Mouse (Mus musculus): ENCODE data around the gene S100a16.

The S100a16 gene

DNA sequence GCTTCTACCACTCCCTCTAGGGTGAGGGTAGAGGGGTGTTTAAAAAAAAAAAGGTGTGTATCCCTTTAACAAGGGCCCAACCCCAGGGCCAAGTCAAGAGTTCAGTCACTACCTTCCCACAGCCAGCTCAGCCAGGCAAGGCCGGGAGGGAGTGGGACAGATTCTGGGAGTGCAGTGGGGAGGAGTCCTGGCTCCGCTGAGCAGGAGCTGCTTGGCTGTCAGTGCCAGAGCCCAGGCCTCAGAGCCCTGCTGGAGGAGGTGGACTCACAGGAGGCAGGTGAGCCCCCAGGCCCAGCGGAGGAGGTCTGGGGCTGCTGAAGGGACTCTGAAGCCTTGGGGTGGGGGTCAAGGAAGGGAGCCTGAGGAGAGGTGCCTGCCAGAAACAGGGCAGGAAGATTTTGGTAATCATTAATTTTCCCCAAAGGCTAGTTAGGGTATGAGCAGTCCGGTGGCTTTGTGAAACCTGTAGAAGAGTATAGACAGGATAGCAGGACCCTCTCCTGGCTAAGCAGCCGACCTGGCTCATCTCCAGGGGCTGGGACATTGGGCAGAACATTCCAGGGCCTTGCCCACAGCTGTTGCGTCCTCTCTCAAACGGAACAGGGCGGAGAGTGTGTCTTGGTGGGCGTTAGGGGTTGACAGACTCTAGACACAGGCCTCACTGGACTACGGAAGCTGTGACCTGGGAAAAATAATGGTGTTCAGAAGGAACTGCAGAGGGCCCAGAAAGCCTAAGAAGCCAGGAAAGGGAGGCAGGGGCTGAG, at the start of gene S100a16:
Gene S100a16, plus strand, starts transcription at position 114 of the 764 bp plus-strand sequence.
- in situ Hi-C loops (cut with MboI; ENCODE audit: low sequenced_read_pairs) = no loop called here

DNA sequence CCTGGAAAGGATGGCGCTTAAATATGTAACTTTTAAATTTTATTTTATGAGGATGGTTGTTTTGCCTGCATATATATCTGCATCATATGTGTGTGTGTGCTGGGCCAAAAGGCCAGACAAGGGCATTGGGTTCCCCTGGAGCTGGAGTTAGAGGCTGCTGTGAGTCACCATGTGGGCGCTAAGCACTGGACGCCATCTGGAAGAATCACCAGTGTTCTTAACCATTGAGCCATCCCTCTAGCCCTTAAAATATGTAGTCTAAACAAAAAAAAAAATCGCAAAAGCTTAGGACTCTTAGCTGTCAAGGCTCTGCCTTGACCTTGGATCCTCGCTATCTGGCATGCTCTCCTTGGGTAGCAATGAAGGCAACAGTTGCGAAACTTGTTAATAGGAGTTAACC, 48.5 kb upstream of the S100a16 start:
- in situ Hi-C loops (cut with MboI; ENCODE audit: low sequenced_read_pairs) = no loop called here

DNA sequence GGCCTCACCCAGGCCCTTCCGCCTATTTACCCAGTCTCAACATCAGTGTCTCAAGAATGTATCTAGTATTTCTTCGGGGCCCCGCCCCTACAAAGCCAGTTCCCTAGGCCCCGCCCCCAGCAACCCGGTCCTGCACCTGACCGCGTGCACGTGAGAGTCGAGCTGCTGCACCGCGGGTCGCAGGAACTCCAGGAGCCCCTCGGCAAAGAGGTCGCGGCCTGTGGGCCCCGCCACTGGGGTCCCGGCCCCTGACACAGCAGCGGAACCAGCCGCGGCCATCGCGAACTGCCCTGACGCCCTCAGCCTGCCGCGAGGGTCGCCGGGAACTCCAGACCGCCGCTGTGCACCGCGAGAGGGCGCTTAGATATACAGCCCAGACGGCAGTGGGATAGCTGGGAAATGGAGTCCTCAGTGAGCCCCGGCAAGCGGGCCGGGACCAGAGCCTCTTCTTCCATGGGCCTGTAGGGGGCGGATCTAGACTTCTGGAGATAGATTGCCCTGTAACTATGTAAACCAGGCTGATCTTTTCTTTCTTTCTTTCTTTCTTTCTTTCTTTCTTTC, 46.3 kb upstream of the S100a16 start, which contains the start of gene Snapin:
Gene Snapin, minus strand, starts transcription at position 338 of the 561 bp plus-strand sequence.
- in situ Hi-C loops (cut with MboI; ENCODE audit: low sequenced_read_pairs) = no loop called here

DNA sequence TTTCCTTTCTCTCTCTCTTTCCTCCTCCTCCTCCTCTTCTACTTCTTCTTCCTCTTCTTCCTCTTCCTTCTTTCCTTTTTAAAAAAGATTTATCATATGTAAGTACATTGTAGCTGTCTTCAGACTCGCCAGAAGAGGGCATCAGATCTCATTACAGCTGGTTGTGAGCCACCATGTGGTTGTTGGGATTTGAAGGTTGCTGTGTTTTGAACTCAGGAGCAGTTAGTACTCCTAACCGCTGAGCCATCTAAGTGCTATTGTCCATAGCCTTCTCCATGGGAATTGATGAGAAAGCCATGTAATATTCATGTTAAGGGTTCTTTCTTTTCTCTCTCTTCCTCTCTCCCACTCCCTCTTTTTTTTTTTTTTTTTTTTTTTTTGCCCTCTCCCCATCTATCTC, 45.7 kb upstream of the S100a16 start:
- in situ Hi-C loops (cut with MboI; ENCODE audit: low sequenced_read_pairs) = no loop called here

DNA sequence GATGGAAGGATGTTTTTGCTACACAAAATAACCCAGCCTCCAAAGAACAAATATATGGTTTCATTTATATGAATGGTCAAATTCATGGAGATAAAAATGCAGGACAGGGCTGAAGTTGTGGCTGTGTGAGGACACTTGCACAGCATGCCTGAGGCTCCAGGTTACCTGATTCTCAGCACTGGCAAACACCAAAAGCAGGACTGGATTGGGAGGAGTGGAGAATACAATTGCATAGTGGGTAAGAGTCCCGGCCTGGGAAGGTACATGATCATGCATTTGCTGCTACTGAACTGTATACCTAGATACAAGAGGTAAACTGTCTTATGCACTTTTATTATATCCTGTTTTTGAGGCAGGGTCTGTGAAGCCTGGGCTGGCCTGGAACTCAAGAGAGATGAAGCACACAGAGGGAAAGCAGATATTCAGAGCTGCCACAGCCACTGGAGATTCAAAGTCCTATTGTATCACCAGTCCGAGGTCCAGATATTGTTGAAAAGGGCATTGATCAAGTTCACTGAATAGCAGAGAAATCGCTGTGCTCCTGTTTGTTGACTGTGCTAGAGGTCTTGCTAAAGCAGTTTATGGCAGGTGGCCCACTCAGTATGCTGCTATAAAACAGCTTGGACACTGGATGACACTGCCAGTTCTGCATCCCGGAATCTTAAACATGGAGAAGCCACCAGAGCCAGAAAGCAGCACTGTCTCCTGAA, 43.1 kb upstream of the S100a16 start:
- in situ Hi-C loops (cut with MboI; ENCODE audit: low sequenced_read_pairs) = no loop called here

DNA sequence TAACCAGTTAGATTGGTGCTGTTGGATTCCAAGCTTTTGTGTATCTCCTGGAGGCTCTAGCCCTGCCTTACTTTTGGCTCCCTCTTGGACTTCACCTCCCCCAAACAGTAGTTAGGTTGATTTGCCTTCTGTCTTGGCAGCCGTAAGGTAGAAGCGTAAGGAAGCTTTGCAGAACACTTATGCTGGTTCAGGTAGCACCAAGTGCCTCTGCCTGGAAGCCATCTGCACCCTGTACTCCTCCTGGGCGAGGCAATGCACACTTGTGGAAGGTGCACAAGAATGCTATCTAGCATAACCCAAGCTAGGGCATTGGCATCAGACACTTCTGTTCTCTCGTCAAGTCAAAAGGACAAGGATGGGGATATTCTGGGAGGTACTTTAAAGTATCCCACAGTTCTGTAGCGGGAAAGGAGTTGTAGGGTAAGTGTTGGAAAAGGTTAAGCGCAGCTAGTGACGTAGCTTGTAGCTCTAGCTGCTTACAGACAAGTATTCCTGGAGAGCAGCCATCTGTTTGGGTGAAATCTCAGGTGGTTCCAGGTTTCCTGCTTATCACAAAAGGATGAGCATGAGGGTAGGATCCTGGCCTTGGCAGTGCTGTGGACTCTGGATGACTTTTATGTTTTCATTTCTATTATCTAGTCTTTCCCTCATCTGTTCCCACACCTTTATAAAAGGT, 41.1 kb upstream of the S100a16 start:
- in situ Hi-C loops (cut with MboI; ENCODE audit: low sequenced_read_pairs) = no loop called here

DNA sequence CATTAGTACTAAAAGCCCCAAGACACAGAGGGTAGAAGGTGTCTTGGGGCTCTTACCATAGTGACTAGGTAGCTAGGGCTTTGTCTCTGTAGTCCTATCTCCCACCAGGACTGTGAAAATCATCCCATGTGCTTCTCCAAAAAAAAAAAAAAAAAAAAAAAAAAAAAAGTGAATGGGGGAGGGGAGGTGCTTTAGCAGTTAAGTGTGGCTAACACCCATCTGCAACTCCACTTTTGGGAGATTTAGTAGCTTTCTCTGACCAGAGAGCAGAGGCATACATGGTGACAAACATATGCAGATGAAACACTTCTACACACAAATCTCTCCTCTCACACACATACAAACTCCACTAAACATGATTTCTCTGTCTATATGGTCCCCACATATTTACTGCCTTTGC, 39.5 kb upstream of the S100a16 start:
- in situ Hi-C loops (cut with MboI; ENCODE audit: low sequenced_read_pairs) = no loop called here

DNA sequence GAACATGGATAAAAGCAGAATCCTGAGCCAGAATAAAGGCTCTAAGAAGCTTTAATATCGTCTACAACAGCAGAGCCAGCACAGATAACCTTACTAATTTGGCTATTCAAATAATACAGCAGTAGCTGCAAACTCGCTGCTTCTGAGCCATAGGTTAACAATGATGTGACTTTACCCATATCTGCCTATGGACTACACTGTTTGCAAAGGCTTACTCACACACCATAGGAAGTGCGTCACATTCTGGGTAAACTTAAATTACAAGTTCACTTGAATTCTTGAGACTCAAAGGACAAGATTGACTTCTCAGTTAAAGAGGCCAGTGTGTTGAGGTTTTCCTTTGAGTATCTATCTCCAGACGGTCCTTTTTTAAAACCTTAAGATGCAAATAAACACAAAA, 33.6 kb upstream of the S100a16 start:
- in situ Hi-C loops (cut with MboI; ENCODE audit: low sequenced_read_pairs) = no loop called here

DNA sequence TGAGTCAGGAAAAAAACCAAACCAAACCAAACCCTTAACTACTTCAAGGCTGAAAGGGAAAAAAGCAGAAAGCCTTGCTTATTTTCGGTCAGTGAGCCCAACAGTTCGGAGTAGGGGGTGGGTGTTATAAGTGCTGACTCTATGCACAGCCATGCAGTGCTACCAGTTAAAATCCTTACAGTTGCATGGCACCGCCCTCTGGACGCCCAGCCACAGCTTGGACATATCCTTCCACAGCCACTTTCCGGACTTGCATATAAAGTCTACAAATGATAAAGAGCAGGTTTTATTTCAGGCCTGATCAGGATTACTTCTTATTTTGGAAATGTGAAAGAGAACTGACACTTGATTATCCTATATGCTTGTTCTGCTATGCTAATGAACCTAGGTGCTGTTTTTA, 31.8 kb upstream of the S100a16 start:
- in situ Hi-C loops (cut with MboI; ENCODE audit: low sequenced_read_pairs) = no loop called here

DNA sequence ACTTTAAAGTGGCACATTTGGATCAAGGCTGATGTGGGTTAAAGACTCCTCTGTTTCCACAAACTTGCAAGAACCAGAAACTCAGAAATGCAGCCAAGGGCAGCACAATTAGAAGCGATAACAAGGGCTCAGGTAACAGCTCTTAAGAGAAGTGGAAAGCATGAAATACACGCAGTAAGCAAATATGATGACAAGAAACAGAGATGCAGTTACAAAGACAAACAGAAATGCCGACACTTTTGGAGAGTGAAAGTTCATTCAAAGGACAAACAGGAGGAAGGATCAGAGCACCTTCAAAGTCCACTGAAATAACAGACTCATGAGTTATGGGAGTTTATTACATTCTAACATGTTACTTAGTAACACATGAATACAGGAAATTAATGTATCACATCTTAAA, 30.7 kb upstream of the S100a16 start:
- in situ Hi-C loops (cut with MboI; ENCODE audit: low sequenced_read_pairs) = no loop called here

DNA sequence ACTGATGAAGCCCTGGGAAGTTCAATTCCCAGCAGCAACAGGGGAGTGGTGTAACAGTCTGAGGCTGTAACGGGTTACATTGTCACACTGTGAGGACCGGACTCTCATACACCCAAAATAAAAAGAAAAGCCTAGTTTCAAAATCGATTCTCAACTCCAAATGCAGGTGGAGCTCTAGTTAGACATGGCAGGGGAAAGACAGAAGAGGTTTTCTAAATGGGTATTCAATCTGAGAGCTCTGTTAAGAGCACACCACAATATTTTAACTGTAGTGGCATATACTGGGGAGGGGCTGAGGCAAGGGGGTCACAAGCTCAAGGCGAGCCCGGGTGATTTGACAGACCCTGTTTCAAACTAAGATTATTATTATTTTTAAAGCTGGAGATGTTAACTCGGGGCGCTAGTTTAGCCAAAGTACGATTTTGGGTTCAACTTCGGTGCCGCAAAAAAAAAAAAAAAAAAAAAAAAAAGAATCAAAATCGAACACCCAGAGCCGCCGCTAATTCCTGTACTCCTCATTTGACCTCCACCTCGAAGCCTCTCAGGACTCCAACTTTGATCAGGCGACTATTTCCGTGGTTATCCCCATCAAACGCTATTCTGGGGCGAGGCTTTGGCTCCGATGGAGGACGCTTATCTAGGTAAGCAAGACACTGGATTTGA, 28.6 kb upstream of the S100a16 start:
- in situ Hi-C loops (cut with MboI; ENCODE audit: low sequenced_read_pairs) = no loop called here

DNA sequence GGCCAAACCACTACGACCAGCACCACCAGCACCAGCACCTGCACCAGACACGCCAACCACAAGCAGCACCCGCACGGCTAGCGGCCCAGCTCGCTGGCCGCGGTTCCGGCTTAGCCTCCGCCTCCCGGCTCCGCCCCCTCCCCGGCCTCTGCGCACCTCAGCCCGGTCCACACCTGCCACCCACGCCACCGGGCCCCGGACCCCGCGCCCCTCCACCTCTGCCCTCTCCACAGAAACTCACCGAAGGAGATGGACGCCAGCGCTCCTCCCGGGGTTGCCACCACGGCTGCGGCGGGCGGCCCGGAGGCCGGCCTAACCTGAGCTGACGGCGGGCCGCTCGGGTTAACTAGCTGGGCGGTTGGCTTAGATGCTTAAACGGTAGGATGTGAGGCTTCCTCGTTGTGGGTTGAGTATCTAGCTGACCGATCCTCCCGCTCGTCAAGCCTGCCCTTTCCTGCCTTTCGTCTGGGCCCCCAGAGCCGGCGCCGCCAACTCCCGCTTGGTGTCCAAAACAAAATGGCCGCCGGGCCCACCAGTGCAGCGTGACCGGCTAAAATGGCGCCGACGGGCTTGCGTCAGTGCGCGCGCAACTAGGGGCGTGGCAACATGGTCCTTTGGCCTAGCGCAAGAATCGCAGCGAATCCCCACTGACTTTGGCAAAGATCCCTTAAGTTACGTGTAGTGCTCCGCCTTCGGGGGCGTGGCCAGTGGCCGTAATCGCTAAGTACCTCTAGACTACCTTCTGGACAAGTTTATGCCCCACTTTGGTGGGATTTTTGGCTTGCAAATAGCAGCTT, 27.9 kb upstream of the S100a16 start, which contains the start of gene Chtop:
Gene Chtop, minus strand, starts transcription at position 549 of the 797 bp plus-strand sequence.
- in situ Hi-C loops (cut with MboI; ENCODE audit: low sequenced_read_pairs) = no loop called here

DNA sequence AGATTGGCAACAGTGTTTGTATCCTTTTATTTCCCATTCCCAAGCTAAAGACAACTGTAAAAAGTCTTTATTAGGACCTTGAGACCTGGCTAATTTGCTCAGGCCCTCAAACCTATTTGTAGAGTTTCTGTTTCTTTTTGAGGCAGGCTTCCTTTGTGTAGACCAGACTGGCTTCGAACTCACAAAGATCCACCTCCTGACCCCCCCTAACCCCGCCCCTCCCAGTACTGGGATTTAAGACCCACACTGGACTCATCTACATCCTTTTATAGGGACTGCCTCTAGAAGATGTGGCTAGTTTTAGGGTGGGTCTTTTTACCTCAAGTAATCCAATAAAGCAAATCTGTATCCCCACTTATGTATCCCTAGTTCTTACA, 27.3 kb upstream of the S100a16 start:
- in situ Hi-C loops (cut with MboI; ENCODE audit: low sequenced_read_pairs) = no loop called here

DNA sequence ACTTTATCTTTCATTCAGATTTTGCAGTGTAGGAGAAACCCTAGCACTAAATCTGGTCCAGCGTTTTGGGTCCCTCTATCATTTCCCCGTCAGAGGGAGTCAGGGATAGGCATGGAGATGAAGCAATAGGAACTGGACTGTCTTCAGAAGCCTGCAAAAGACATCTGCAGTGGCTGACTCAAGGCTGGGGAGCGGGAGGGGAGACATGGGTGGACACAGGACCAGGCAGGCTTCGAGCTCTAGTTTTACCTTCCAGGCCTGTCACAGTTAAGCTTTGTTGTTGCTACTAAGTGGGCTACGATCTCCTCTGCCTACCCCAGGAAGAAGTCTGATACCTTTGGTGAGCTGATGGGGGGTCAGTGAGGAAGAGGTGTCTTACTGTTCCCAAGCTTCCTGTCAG, 24.8 kb upstream of the S100a16 start:
- in situ Hi-C loops (cut with MboI; ENCODE audit: low sequenced_read_pairs) = no loop called here

DNA sequence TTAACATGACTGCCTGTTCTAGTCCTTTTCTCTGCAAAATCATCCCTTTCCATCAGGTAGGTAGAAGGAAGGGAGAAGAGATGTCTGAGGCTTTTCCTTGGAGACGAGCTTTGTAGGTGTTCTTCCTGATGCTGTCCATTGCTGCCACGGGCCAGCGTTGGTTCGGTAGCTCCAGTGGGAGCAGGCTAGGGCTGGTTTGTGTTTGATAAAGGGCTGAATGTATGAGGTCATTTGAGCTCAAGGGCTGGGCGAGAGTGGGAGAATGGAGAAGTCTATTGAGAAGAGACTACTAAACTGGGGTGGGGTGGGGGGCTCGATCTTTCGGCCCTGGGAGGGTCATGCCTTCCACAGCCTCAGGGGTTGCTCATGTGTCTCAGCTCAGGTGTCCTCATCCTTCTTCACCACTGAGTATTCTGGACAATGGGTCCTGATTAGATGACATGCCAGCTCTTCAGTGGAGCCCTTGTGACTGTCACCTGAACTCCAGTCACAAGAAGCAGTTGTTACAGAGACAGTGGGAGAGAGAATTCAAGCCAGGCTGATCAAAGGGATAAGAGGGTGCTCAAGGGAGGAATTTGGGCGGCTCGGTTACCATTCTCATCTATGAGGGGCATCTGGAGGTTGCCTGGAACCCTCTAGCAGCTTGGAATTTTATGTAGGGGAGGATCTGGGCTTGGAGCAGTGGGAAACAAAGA, 24.0 kb upstream of the S100a16 start:
- in situ Hi-C loops (cut with MboI; ENCODE audit: low sequenced_read_pairs) = no loop called here

DNA sequence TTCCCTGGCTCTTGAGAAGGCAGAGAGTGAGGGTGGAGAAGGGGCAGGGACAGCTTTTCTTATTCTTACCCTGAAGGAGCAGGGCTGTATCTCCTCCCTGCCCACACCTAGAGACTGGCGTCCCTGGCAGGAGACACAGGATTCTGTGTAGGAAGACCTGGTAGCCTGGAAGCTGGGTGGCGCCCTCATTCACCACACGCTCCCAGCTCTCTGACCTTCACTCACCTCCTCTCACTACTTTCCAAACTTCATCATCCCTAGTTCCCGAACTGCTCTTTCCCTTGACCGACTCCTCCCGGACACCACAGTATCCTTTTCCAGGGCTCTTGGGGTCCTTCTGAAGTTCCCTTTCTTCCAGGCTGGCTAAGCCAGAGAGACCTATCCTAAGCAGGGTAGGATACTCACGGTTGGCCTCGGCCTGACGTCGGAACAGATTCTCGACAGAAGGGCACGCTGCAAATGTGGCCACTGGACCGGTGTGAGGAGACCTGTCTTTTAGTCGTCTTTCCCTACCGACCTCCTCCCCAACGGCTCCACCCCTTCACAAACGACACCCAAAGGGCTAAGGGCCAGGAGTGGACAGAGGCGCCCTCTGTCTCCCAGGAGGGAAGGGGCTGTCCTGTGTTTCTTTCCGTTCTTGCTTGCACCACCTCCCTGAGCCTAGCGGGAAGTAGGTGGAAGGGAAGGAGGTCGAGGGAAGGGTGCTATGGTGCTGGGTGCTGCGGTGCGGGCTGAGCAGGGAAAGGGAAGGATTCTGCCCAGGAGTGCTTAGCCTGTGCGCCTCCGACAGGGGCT, 23.1 kb upstream of the S100a16 start, which contains the start of the genes S100a1 and S100a13:
Gene S100a1, minus strand, starts transcription at position 597 of the 795 bp plus-strand sequence.
Gene S100a13, plus strand, starts transcription at position 640 of the 795 bp plus-strand sequence.
- in situ Hi-C loops (cut with MboI; ENCODE audit: low sequenced_read_pairs) = no loop called here

DNA sequence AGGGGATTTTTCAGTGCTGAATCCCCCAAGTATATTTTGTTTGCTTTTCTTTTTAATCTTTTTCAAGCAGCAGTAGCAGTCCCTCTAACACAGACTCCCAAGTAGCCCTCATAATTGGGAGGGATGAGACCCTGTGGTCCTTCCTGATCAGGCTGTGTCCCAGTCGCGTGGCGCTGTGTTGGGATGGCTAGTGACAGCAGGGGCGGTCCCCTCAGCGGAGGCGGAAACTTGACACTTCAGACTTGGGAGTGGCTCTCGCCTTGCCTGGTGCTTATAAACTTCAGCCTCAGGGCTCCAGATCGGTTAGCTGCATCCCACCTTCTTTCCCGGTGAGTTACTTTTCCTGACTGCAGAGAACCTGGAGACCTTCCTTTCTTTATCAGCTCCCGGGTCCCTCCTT, 22.4 kb upstream of the S100a16 start:
- in situ Hi-C loops (cut with MboI; ENCODE audit: low sequenced_read_pairs) = no loop called here

DNA sequence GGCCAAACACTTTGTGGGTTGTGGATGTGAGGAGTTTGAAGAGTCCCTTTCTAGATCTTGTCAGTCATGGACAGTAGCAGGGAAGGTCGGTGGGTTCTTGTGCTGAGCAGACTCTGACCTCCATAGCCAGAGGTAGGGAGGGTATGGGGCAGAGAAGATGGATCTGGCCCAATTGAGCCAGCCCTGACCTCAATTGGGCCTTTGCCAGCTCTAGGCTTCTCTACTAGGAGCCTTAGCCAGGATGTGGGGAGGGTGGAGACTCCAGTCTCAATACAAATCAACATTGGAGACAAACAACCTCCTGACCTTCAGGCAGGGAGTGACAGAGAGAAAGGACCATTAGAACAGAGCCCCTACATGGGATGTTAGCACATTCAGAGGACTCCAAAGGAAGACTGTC, 21.8 kb upstream of the S100a16 start:
- in situ Hi-C loops (cut with MboI; ENCODE audit: low sequenced_read_pairs) = no loop called here

DNA sequence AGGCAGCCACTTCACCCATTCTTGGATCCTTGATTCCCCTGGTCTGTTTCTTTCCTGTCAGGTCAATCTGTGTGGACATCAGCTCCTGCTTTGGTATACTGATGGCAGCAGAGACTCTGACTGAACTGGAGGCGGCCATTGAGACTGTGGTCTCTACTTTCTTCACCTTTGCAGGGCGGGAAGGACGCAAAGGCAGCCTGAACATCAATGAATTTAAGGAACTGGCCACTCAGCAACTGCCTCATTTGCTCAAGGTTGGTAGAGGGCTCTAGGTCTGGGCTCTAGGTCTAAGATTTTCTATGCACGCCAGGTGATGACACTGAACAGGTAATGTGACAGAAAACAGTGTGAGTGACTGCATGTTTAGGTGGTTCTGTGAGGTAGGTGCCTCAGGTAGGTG, 21.3 kb upstream of the S100a16 start:
- in situ Hi-C loops (cut with MboI; ENCODE audit: low sequenced_read_pairs) = no loop called here
